In genomic region chr7:16049576-16049915, GRCm38 (mm10) we compare ENCODE assay signal across 9 mouse cellular contexts. TPM values are rescaled to one million over a fixed set of nuclear protein-coding genes. Genes with fewer than 3 reads are reported as not detected.
A peak's percentile ranks its signal among the peaks of the same experiment; 100 is the strongest.
DNase-seq lines count a peak whose midpoint lies in the region; ATAC-seq and TF ChIP-seq lines count a peak whose summit lies in the region.
"Had no signal": no experiment of that assay in that cellular context is flagged by ENCODE, and none has a peak within 500 bp of the region (broad histone marks: within the 10 kb centered on the region; RNA-seq: fewer than 3 reads in every experiment).

No protein-coding gene starts in this region.

- no peak overlapping the region for H3K9ac ChIP-seq in liver, adult 2 months (ENCODE audit: low read depth, low read length)
- H3K9ac ChIP-seq in embryonic facial prominence, embryonic 13.5 days, result peak overlapping the region; percentile 99
- peak overlapping the region; percentile 92; the same call in 1 of the 2 replicates for H3K9ac ChIP-seq in intestine, embryonic 16.5 days (ENCODE audit: low read depth, low read length)
- no peak overlapping the region for H3K9ac ChIP-seq in neural tube, embryonic 14.5 days (replicated peaks; ENCODE audit: low read depth, low read length)

- no peaks in the 10 kb centered on the region for H3K9me3 ChIP-seq in embryonic facial prominence, embryonic 13.5 days
- H3K9me3 ChIP-seq in intestine, embryonic 16.5 days (ENCODE audit: control insufficient read depth, low read length), result no peaks in the 10 kb centered on the region
- H3K9me3 ChIP-seq in neural tube, embryonic 14.5 days (ENCODE audit: control insufficient read depth, low read length), result no peaks in the 10 kb centered on the region

- H3K4me2 ChIP-seq in embryonic facial prominence, embryonic 13.5 days, result peak overlapping the region; percentile 79
- peak overlapping the region; percentile 94 for H3K4me2 ChIP-seq in intestine, embryonic 16.5 days (ENCODE audit: low read depth, low read length)
- peak overlapping the region; percentile 76 for H3K4me2 ChIP-seq in neural tube, embryonic 14.5 days (ENCODE audit: low read depth, low read length)

- no peak for TF ChIP-seq POLR2A in liver, adult 2 months (IDR thresholded peaks at IDR 0.05; ENCODE audit: extremely low read depth, insufficient read depth, low read length)

- peaks cover 25% of the 10 kb centered on the region for H3K79me2 ChIP-seq in liver, adult 2 months (ENCODE audit: control insufficient read depth, insufficient read depth, low read length)

- H3K27me3 ChIP-seq in liver, adult 2 months (ENCODE audit: control insufficient read depth, insufficient read depth, low read length), result no peaks in the 10 kb centered on the region
- H3K27me3 ChIP-seq in embryonic facial prominence, embryonic 13.5 days, result no peaks in the 10 kb centered on the region
- H3K27me3 ChIP-seq in intestine, embryonic 16.5 days (replicated peaks; ENCODE audit: control insufficient read depth, insufficient read depth, low read length), result no peaks in the 10 kb centered on the region
- H3K27me3 ChIP-seq in neural tube, embryonic 14.5 days (ENCODE audit: control insufficient read depth, insufficient read depth, low read length), result no peaks in the 10 kb centered on the region

- WGBS in liver, adult 2 months, result 58% methylated on average over 7 of the region's 7 CpGs
- 77% methylated on average over 7 of the region's 7 CpGs for WGBS in embryonic facial prominence, embryonic 13.5 days
- whole genome bisulfite sequencing in intestine, embryonic 16.5 days, result 78% methylated on average over 7 of the region's 7 CpGs
- WGBS in neural tube, embryonic 14.5 days, result 77% methylated on average over 7 of the region's 7 CpGs

- ATAC-seq in embryonic facial prominence, embryonic 13.5 days (ENCODE audit: insufficient number of reproducible peaks, insufficient read depth, low FRiP score, low TSS enrichment, low read depth), result no peak
- no peak for ATAC-seq in intestine, embryonic 16.5 days
- no peak for ATAC-seq in neural tube, embryonic 14.5 days (ENCODE audit: low read depth)

- H3K36me3 ChIP-seq in liver, adult 2 months (ENCODE audit: control insufficient read depth, insufficient read depth, low read length), result no peaks in the 10 kb centered on the region
- H3K36me3 ChIP-seq in embryonic facial prominence, embryonic 13.5 days, result no peaks in the 10 kb centered on the region
- H3K36me3 ChIP-seq in intestine, embryonic 16.5 days (ENCODE audit: control insufficient read depth, insufficient read depth, low read length), result no peaks in the 10 kb centered on the region
- no peaks in the 10 kb centered on the region for H3K36me3 ChIP-seq in neural tube, embryonic 14.5 days (ENCODE audit: control insufficient read depth, insufficient read depth, low read length)

- H3K4me3 ChIP-seq in liver, adult 2 months (ENCODE audit: insufficient read depth, low read depth, low read length), result peak overlapping the region; percentile 14; the same call in 1 of the 2 replicates
- H3K4me3 ChIP-seq in embryonic facial prominence, embryonic 13.5 days, result peak overlapping the region; percentile 84
- H3K4me3 ChIP-seq in intestine, embryonic 16.5 days (ENCODE audit: low read length), result peak overlapping the region; percentile 83
- peak overlapping the region; percentile 82 for H3K4me3 ChIP-seq in neural tube, embryonic 14.5 days (ENCODE audit: low read depth, low read length)

- H3K27ac ChIP-seq in liver, adult 2 months (replicated peaks; ENCODE audit: insufficient read depth, low read depth, low read length), result peak overlapping the region; percentile 10; the same call in 1 of the 2 replicates
- no peak overlapping the region for H3K27ac ChIP-seq in embryonic facial prominence, embryonic 13.5 days
- H3K27ac ChIP-seq in intestine, embryonic 16.5 days (ENCODE audit: low read length), result no peak overlapping the region
- H3K27ac ChIP-seq in neural tube, embryonic 14.5 days (ENCODE audit: low read depth, low read length), result no peak overlapping the region

- TF ChIP-seq CTCF in liver, adult 2 months (IDR thresholded peaks at IDR 0.05; ENCODE audit: low read depth, low read length), result no peak

- DNase-seq in liver, adult 2 months (ENCODE audit: extremely low read depth, low read depth, low spot score), result no peak
- no peak for DNase-seq in liver
- DNase-seq in kidney, postnatal 14 days, result no peak
- no peak for DNase-seq in embryo, embryonic 9.5 days (ENCODE audit: extremely low spot score)
- DNase-seq in cerebellum, adult 11-12 months, result no peak

- peaks cover 21% of the 10 kb centered on the region for H3K4me1 ChIP-seq in liver, adult 2 months (ENCODE audit: control insufficient read depth, insufficient read depth, low read length)
- H3K4me1 ChIP-seq in embryonic facial prominence, embryonic 13.5 days, result peaks cover 43% of the 10 kb centered on the region
- peaks cover 35% of the 10 kb centered on the region for H3K4me1 ChIP-seq in intestine, embryonic 16.5 days (ENCODE audit: control insufficient read depth, insufficient read depth, low read length)
- H3K4me1 ChIP-seq in neural tube, embryonic 14.5 days (ENCODE audit: control insufficient read depth, insufficient read depth, low read length), result peaks cover 35% of the 10 kb centered on the region

RNA-seq across cellular contexts. Expression of gene Bicra, which starts 1.8 kb away (rescaled TPM):
- 0.55 and 0.87 TPM in 2 replicates for total RNA-seq in liver, adult 2 months (2014; rRNA removed)
- polyA plus RNA-seq in liver, adult 2 months (2012; rRNA removed), result 3.6 and 4.6 TPM in 2 replicates
- polyA plus RNA-seq in embryonic facial prominence, embryonic 13.5 days (2015; fragmentation: Nextera tagmentation; extraction: Ambion mirVana), result 9.5 and 10.4 TPM in 2 replicates
- polyA plus RNA-seq in intestine, embryonic 16.5 days (2015; fragmentation: Nextera tagmentation; extraction: Ambion mirVana), result 3.7 and 4.0 TPM in 2 replicates
- polyA plus RNA-seq in neural tube, embryonic 14.5 days (2014; fragmentation: Nextera tagmentation; extraction: Ambion mirVana), result 8.6 and 9.6 TPM in 2 replicates

RNA-seq across cellular contexts. Expression of gene Zfp541, which starts 12.1 kb away (rescaled TPM):
- total RNA-seq in liver, adult 2 months (2014; rRNA removed), result not detected in 2 replicates
- polyA plus RNA-seq in liver, adult 2 months (2012; rRNA removed), result 0.02 TPM in 1 of 2 replicates, not detected in the other
- polyA plus RNA-seq in embryonic facial prominence, embryonic 13.5 days (2015; fragmentation: Nextera tagmentation; extraction: Ambion mirVana), result 0.07 and 0.11 TPM in 2 replicates
- 0.07 and 0.21 TPM in 2 replicates for polyA plus RNA-seq in intestine, embryonic 16.5 days (2015; fragmentation: Nextera tagmentation; extraction: Ambion mirVana)
- 0.07 and 0.10 TPM in 2 replicates for polyA plus RNA-seq in neural tube, embryonic 14.5 days (2014; fragmentation: Nextera tagmentation; extraction: Ambion mirVana)
- polyA plus RNA-seq: large intestine, adult 2 months had no signal

RNA-seq across cellular contexts. Expression of gene Napa, which starts 48.7 kb away (rescaled TPM):
- 47.4 and 58.7 TPM in 2 replicates for total RNA-seq in liver, adult 2 months (2014; rRNA removed)
- 101 and 146 TPM in 2 replicates for polyA plus RNA-seq in liver, adult 2 months (2012; rRNA removed)
- 195 and 216 TPM in 2 replicates for polyA plus RNA-seq in embryonic facial prominence, embryonic 13.5 days (2015; fragmentation: Nextera tagmentation; extraction: Ambion mirVana)
- polyA plus RNA-seq in intestine, embryonic 16.5 days (2015; fragmentation: Nextera tagmentation; extraction: Ambion mirVana), result 211 and 233 TPM in 2 replicates
- 252 and 259 TPM in 2 replicates for polyA plus RNA-seq in neural tube, embryonic 14.5 days (2014; fragmentation: Nextera tagmentation; extraction: Ambion mirVana)

Comparison
In these comparisons a context has a peak if more than half of its experiments do, and no peak if none do; other contexts are left out.
1. H3K4me3 ChIP-seq: peak in every context shown above with its lines; median percentile 84 in embryonic facial prominence, embryonic 13.5 days; 83 in intestine, embryonic 16.5 days; 82 in neural tube, embryonic 14.5 days; 14 in liver, adult 2 months.
2. H3K9ac ChIP-seq: peak in embryonic facial prominence, embryonic 13.5 days (single experiment) and intestine, embryonic 16.5 days (single experiment); none in liver, adult 2 months (single experiment) and neural tube, embryonic 14.5 days (single experiment).
3. Peak in every context shown above with its lines, with median percentiles within 50 percentile points of each other: H3K4me2 ChIP-seq.